Mouse (Mus musculus) embryonic facial prominence, embryonic 12.5 days (tissue): ENCODE results near the gene Olfr281. TPM values are rescaled to one million over a fixed set of nuclear protein-coding genes. Genes with fewer than 3 reads are reported as not detected.
"Not testable (repeated sequence)": the region's sequence is repeated elsewhere in the genome, so short reads cannot be mapped to it uniquely, and the experiment has no call there.

Source experiments
- ATAC-seq: fragments of 200-750 bp; cut with Nextera tagmentation; 2 replicates; pipeline ENCODE4 v1.8.0; 2017; ENCODE audit not compliant: insufficient number of reproducible peaks, insufficient read depth, low FRiP score, low TSS enrichment
- H3K27ac ChIP-seq: fragments of 300-500 bp; sonication (generic); 2 replicates; pipeline ENCODE4 v1.5.1; 2016; ENCODE audit warnings: mild to moderate bottlenecking
- H3K27me3 ChIP-seq: fragments of 300-500 bp; sonication (generic); 2 replicates; pipeline ENCODE4 v1.6.1; 2016; ENCODE audit warnings: mild to moderate bottlenecking, moderate library complexity
- H3K36me3 ChIP-seq: fragments of 300-500 bp; sonication (generic); 2 replicates; pipeline ENCODE4 v1.6.1; 2016; ENCODE audit warnings: mild to moderate bottlenecking
- H3K4me1 ChIP-seq: fragments of 300-500 bp; sonication (generic); 2 replicates; pipeline ENCODE4 v1.6.1; 2016
- H3K4me2 ChIP-seq: fragments of 300-500 bp; sonication (generic); replicated peaks from 2 replicates; pipeline ENCODE4 v1.6.1; 2016; ENCODE audit warnings: mild to moderate bottlenecking, moderate library complexity
- H3K4me3 ChIP-seq: fragments of 300-500 bp; sonication (generic); 2 replicates; pipeline ENCODE4 v1.5.1; 2016; ENCODE audit warnings: mild to moderate bottlenecking
- H3K9ac ChIP-seq: fragments of 300-500 bp; sonication (generic); 2 replicates; pipeline ENCODE4 v1.6.1; 2016; ENCODE audit warnings: mild to moderate bottlenecking, moderate library complexity
- H3K9me3 ChIP-seq: fragments of 300-500 bp; sonication (generic); 2 replicates; pipeline ENCODE4 v1.6.1; 2016; ENCODE audit warnings: mild to moderate bottlenecking, moderate library complexity
- WGBS: fragments of 180-500 bp; shearing (Covaris S2); methylation state at CpG from one replicate; pipeline ENCODE4 v1.1.7; 2016; 5-methylcytosine and 5-hydroxymethylcytosine counted together
- polyA plus RNA-seq: library from polyadenylated mRNA; unstranded; fragments of >200 nt; fragmentation: Nextera tagmentation; extraction: Ambion mirVana; gene quantifications from 2 replicates; pipeline ENCODE4 v1.2.1, GENCODE M21; 2016

The Olfr281 gene
- polyA plus RNA-seq: 0.05 TPM in 1 of 2 replicates, not detected in the other

DNA sequence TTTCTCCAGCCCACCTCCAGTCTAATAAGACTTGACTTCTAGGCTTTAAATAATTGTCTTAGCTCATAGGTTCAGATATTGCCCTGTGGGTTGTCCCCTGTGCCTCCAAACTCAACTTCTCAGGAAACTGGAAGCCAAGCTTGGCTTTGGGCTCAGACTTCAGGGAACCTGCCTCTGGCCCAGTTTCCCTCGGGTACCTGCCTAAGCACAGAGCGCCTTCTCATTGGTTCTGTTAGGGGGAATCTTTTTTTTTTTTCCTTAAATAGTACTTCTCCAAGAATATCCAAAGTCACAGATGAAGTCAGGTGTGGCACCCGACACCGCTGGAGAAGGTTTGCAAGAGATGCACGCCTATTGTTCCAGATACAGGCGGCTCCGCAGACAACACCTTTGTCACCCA is at the start of gene Olfr281:
Olfr281 (plus strand) TSS at position 301 of the 400 bp plus-strand sequence.
- no peak for ATAC-seq
- Histone ChIP-seq H3K9ac (no peak within 1 kb of the TSS), H3K9me3 (no peaks in the 10 kb centered on the region), H3K4me2 (no peak within 1 kb of the TSS), H3K4me3 (no peak within 1 kb of the TSS), H3K36me3 (no peaks in the 10 kb centered on the region), H3K4me1 (no peaks in the 10 kb centered on the region), H3K27me3 (no peaks in the 10 kb centered on the region), H3K27ac (no peak within 1 kb of the TSS)
- 87% methylated on average over 7 of the region's 7 CpGs for WGBS

DNA sequence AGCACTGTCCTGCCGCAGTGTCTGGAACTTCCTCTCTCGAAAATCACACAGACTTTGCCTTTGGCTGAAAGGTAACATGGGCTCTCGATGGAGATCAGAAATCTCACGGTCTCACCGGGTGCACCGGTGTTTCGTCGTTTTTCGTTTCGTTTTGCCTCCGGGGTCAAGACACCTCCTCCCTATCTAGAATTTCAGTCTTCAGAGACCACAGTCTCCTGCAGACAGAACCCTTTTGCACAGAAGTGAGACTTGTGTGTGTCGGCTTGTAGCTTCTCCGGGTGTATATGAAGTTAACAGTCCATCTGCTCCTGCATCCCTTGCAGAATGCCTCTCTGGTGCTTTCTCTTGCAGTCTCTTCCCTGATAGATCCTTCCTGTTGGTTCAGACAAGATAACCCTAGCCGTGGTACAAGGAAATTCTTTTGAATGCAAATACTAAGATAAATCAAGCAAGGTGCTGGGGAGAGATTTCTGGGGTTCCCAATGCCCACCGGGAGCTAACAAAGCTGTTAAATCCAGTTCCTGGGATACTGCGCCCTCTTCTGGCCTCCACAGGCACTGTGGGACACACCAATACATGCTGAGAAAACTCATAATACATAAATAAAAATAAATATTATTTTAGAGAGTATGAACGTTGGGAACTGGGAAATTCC is 43.9 kb upstream of the Olfr281 start:
- no peak overlapping the region for H3K4me3 ChIP-seq
- no peaks in the 10 kb centered on the region for H3K27me3 ChIP-seq
- no peaks in the 10 kb centered on the region for H3K36me3 ChIP-seq
- H3K4me1 ChIP-seq: no peaks in the 10 kb centered on the region
- H3K9ac ChIP-seq: no peak overlapping the region
- H3K27ac ChIP-seq: no peak overlapping the region
- 70% methylated on average over 17 of the region's 17 CpGs for WGBS
- H3K9me3 ChIP-seq: no peaks in the 10 kb centered on the region
- no peak overlapping the region for H3K4me2 ChIP-seq
- no peak for ATAC-seq

GRCm38 (mm10) chr15:98409635-98410034 is 42.8 kb upstream of the Olfr281 start:
- no peaks in the 10 kb centered on the region for H3K9me3 ChIP-seq
- no peak overlapping the region for H3K4me3 ChIP-seq
- no peaks in the 10 kb centered on the region for H3K4me1 ChIP-seq
- no peak overlapping the region for H3K9ac ChIP-seq
- no peak overlapping the region for H3K4me2 ChIP-seq
- no peak for ATAC-seq
- no peaks in the 10 kb centered on the region for H3K27me3 ChIP-seq
- no peaks in the 10 kb centered on the region for H3K36me3 ChIP-seq
- WGBS: 83% methylated on average over 2 of the region's 2 CpGs
- H3K27ac ChIP-seq: no peak overlapping the region

DNA sequence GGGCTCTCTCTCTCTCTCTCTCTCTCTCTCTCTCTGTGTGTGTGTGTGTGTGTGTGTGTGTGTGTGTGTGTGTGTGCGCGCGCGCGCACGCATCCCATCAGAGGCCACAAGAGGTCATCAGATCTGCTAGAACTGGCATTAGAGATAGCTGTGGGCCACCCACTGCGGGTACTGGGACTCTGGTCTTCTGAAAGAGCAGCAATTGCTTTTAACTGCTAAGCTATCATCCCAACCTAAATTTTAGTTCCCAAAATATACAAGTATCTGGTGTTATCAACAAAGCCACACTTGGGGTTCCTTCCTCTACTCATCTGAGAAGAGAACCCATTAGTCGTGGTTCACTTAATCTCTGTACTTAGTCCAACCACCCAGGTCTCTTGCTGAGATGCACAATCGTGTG is 42.1 kb upstream of the Olfr281 start:
- 95% methylated on average over 9 of the region's 9 CpGs for WGBS

GRCm38 (mm10) chr15:98415996-98416395 is 36.4 kb upstream of the Olfr281 start:
- no peak overlapping the region for H3K27ac ChIP-seq
- no peak for ATAC-seq
- WGBS: 83% methylated on average over 4 of the region's 4 CpGs

More for the DNA sequence above, 42.1 kb upstream of the Olfr281 start:
- Histone ChIP-seq H3K9ac (no peak overlapping the region), H3K4me2 (no peak overlapping the region), H3K9me3 (no peaks in the 10 kb centered on the region), H3K4me1 (no peaks in the 10 kb centered on the region), H3K36me3 (no peaks in the 10 kb centered on the region), H3K27ac (no peak overlapping the region), H3K4me3 (no peak overlapping the region), H3K27me3 (no peaks in the 10 kb centered on the region)
- no peak for ATAC-seq

DNA sequence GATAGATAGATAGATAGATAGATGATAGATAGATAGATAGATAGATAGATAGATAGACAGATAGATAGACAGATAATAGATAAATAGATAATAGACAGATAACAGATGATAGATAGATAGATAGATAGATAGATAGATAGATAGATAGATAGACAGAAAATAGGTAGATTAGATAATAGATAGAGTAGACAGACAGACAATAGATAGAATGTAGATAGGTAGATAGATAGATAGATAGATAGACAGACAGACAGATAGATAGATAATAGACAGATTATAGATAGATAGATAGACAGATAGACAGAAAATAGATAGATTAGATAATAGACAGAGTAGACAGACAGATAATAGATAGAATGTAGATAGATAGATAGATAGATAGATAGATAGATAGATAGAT is 35.6 kb upstream of the Olfr281 start:
- H3K27me3 ChIP-seq, H3K4me3 ChIP-seq, H3K4me1 ChIP-seq, H3K4me2 ChIP-seq, H3K36me3 ChIP-seq, H3K9me3 ChIP-seq, H3K27ac ChIP-seq, ATAC-seq: not testable (repeated sequence)
- H3K9ac ChIP-seq: peak overlapping the region; percentile 44; the same call in 1 of the 2 replicates

More at GRCm38 (mm10) chr15:98415996-98416395, 36.4 kb upstream of the Olfr281 start:
- Histone ChIP-seq H3K4me1 (no peaks in the 10 kb centered on the region), H3K4me3 (no peak overlapping the region), H3K36me3 (no peaks in the 10 kb centered on the region), H3K9me3 (no peaks in the 10 kb centered on the region), H3K27me3 (no peaks in the 10 kb centered on the region), H3K4me2 (no peak overlapping the region), H3K9ac (no peak overlapping the region)

GRCm38 (mm10) chr15:98417285-98417684 is 35.1 kb upstream of the Olfr281 start:
- H3K4me3 ChIP-seq, H3K9me3 ChIP-seq: not testable (repeated sequence)

DNA sequence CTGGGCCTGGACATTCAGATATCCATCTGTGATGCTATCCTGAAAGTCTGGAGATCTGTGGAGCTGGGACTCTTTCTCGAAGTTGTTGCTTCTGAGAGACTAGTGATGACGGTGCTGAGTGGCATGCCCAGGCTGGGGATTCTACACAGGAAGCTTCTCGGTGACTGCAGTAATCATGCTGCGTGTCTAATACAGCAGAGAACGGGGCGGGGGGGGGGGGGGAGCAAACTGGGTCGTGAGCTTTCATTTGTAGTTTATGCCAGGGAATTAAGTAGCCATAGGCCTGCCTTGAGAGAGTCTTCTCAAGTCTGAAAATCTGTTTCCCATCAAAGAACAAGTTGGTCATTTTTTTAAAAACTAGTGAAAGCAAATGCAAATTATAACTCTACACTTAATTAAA is 34.3 kb upstream of the Olfr281 start:
- Histone ChIP-seq H3K4me2 (no peak overlapping the region), H3K27me3 (no peaks in the 10 kb centered on the region), H3K36me3 (no peaks in the 10 kb centered on the region), H3K9me3 (no peaks in the 10 kb centered on the region), H3K27ac (no peak overlapping the region), H3K9ac (no peak overlapping the region), H3K4me3 (no peak overlapping the region), H3K4me1 (no peaks in the 10 kb centered on the region)
- no peak for ATAC-seq
- WGBS: 63% methylated on average over 7 of the region's 7 CpGs

More at GRCm38 (mm10) chr15:98417285-98417684, 35.1 kb upstream of the Olfr281 start:
- not testable (repeated sequence) for ATAC-seq, H3K4me1 ChIP-seq, H3K27ac ChIP-seq, H3K27me3 ChIP-seq, H3K36me3 ChIP-seq, H3K4me2 ChIP-seq, H3K9ac ChIP-seq
- 72% methylated on average over 2 of the region's 3 CpGs for WGBS

GRCm38 (mm10) chr15:98420897-98421296 is 31.5 kb upstream of the Olfr281 start:
- no peak for ATAC-seq

DNA sequence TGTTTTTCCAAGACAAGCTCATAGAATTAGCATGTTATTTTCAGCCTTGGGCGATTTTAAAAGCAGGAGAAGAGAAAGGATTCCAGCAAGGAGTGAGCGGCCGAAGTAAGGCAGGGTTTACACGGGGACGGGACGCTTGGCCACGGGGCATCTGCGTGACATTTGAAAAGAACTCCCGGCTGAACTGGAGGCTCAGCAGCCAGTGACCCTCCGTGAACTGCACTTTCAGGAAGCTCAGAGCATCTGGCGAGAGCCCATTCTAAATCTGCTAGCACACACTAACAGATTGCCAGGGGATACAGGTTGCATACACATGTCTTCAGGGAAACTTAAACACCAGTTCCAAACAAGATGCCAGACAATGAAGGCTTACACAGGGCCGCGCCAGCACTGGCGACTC is 28.1 kb upstream of the Olfr281 start:
- no peak overlapping the region for H3K9ac ChIP-seq
- no peaks in the 10 kb centered on the region for H3K36me3 ChIP-seq
- peaks cover 12% of the 10 kb centered on the region for H3K4me1 ChIP-seq
- 45% methylated on average over 14 of the region's 14 CpGs for WGBS
- H3K27me3 ChIP-seq: no peaks in the 10 kb centered on the region
- peak overlapping the region; percentile 32 for H3K4me2 ChIP-seq
- no peak overlapping the region for H3K4me3 ChIP-seq
- ATAC-seq: no peak
- no peak overlapping the region for H3K27ac ChIP-seq
- H3K9me3 ChIP-seq: no peaks in the 10 kb centered on the region

More at GRCm38 (mm10) chr15:98420897-98421296, 31.5 kb upstream of the Olfr281 start:
- Histone ChIP-seq H3K9ac (no peak overlapping the region), H3K4me1 (peaks cover 12% of the 10 kb centered on the region), H3K4me2 (no peak overlapping the region), H3K27ac (no peak overlapping the region), H3K36me3 (no peaks in the 10 kb centered on the region), H3K27me3 (no peaks in the 10 kb centered on the region), H3K9me3 (no peaks in the 10 kb centered on the region), H3K4me3 (no peak overlapping the region)
- 25% methylated on average over 4 of the region's 4 CpGs for WGBS

GRCm38 (mm10) chr15:98424753-98425152 is 27.6 kb upstream of the Olfr281 start:
- Histone ChIP-seq H3K9ac (no peak overlapping the region), H3K4me3 (no peak overlapping the region), H3K27ac (no peak overlapping the region), H3K36me3 (no peaks in the 10 kb centered on the region), H3K9me3 (no peaks in the 10 kb centered on the region), H3K27me3 (no peaks in the 10 kb centered on the region), H3K4me1 (peaks cover 12% of the 10 kb centered on the region), H3K4me2 (peak overlapping the region; percentile 32)
- 37% methylated on average over 6 of the region's 6 CpGs for WGBS
- ATAC-seq: no peak

DNA sequence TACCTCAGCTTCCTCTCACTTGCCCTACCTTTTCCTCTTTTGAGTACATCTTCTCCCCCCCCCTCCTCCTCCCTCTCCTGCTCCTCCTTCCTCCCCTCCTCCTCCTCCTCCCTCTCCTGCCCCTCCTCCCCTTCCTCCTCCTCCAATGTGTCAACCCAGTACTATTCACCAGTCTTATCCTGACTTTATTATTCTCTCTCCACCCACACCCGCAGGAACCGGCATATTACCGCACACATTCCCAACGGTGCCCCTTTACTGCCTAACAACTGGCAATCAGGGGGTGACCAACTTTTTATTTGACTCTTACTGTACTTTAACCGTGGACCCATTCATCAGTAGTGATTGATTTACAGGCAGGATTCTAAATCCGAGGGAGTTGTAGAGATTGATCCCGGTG is 27.2 kb upstream of the Olfr281 start:
- Histone ChIP-seq H3K27ac (no peak overlapping the region), H3K4me2 (no peak overlapping the region), H3K27me3 (no peaks in the 10 kb centered on the region), H3K4me1 (peaks cover 12% of the 10 kb centered on the region), H3K9me3 (no peaks in the 10 kb centered on the region), H3K9ac (no peak overlapping the region), H3K36me3 (no peaks in the 10 kb centered on the region), H3K4me3 (no peak overlapping the region)
- 87% methylated on average over 7 of the region's 7 CpGs for WGBS
- no peak for ATAC-seq
